Mouse (Mus musculus): Measurements from ENCODE around the gene Zer1.

Zer1 gene

GRCm38 (mm10) chr2:30051992-30052761, 72.2 kb downstream of the Zer1 start:
- DNase-seq (ENCODE audit: low spot score in 2 of 2) = no peak

DNA sequence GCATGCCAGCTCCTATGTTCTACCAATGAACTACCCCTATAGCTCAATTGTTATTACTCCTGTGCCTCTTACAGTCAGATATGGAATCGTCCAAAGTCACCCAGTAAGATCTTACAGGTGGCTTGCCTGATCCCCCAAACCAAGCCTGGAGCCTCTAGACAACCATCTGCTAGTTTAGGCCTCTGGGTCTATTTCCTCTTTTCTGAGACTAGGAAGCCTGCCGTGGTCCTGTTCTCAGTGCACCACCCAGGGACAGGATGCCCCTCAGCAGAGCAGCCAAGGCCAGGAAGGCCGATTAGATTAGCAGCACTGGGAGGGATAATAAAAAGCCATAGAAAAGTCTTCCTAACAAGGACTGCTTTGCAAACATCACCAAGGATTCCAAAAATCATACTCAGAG, 74.6 kb downstream of the Zer1 start:
- DNase-seq (ENCODE audit: low spot score in 2 of 2) = no peak

- DNase-seq (ENCODE audit: low spot score in 2 of 2) = peak; percentile 97
Observed at GRCm38 (mm10) chr2:30048699-30049388, 75.5 kb downstream of the Zer1 start, which contains the start of gene Wdr34. Gene Wdr34 (minus strand): TSS chr2:30048881.

GRCm38 (mm10) chr2:30048101-30048501, 76.3 kb downstream of the Zer1 start:
- no peak for DNase-seq (ENCODE audit: low spot score in 2 of 2)
